ENCODE assay signal across 8 mouse cellular contexts in the genomic region with DNA sequence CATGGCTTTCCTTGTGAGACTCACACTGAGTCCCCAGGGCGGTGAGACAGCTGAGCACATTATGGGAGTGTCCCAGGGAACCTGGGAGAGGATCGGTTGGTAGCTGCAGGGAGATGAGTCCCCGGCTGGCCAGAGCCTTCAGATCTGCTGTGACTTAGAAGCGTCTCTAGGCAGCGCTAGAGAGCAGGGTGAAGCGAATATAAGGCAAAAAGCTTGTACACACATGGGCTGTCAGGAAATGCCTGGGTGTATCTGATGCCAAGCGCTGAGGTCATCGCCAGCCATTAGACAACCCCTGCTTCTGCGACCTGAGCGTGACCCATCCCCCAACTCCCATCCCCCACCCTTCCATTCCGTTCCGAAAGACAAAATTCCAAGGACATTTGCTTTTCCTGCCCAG.
DNase-seq lines count a peak whose midpoint lies in the region; ATAC-seq and TF ChIP-seq lines count a peak whose summit lies in the region.

No protein-coding gene starts in this region.

- 15% methylated on average over 12 of the region's 12 CpGs for WGBS in bone marrow, adult 2 months
- 11% methylated on average over 12 of the region's 12 CpGs for WGBS in lung, embryonic 16.5 days

- intact Hi-C loops in heart, postnatal 14 days (cut with DNase I), result loop anchor here (1.0 to 2.0 kb wide), 3 partner anchors 92 to 203 kb away; no protein-coding TSS in a partner anchor

- ATAC-seq in lung, embryonic 16.5 days (ENCODE audit: low read depth), result peak; percentile 74
- no peak for ATAC-seq in erythroid progenitor cell, adult 5-6 weeks (replicated peaks; ENCODE audit: low FRiP score, poor library complexity, severe bottlenecking)

- H3K4me1 ChIP-seq in ES-E14 (ENCODE audit: control insufficient read depth in 2 of 2, insufficient read depth in 2 of 2, low read length in 2 of 2, poor library complexity in 1 of 2), result peaks cover 0 to 8% of the 10 kb centered on the region in 2 experiments; a peak in 1 of 4 replicates
- no peaks in the 10 kb centered on the region for H3K4me1 ChIP-seq in bone marrow, adult 2 months (ENCODE audit: control insufficient read depth, insufficient read depth, low read length)
- H3K4me1 ChIP-seq in lung, embryonic 16.5 days (replicated peaks; ENCODE audit: control insufficient read depth, insufficient read depth, low read length), result peaks cover 9% of the 10 kb centered on the region

- DNase-seq in ES-E14 (ENCODE audit: low read depth, low spot score), result peak; percentile 68
- DNase-seq in fibroblast of lung, adult 2 months (ENCODE audit: low read depth), result peak; percentile 60
- peak; percentile 69 to 80 for DNase-seq in heart, postnatal 14 days
- DNase-seq in kidney, postnatal 4 days, result peak; percentile 70 to 82
- DNase-seq in retina, embryonic 14.5 days (ENCODE audit: low spot score), result peak; percentile 85

- H3K4me2 ChIP-seq in lung, embryonic 16.5 days (ENCODE audit: low read depth, low read length), result peak overlapping the region; percentile 38

- H3K4me3 ChIP-seq in ES-E14 (ENCODE audit: insufficient read depth in 1 of 2, low read depth in 1 of 2, low read length in 2 of 2, poor library complexity in 1 of 2, severe bottlenecking in 1 of 2), result no peak overlapping the region
- H3K4me3 ChIP-seq in bone marrow, adult 2 months (replicated peaks; ENCODE audit: control insufficient read depth, low read depth, low read length), result no peak overlapping the region
- H3K4me3 ChIP-seq in lung, embryonic 16.5 days (ENCODE audit: low read length), result no peak overlapping the region

- peak; percentile 51 for TF ChIP-seq CTCF in bone marrow, adult 2 months (IDR thresholded peaks at IDR 0.05; ENCODE audit: control insufficient read depth, insufficient read depth, low read length)

- no peaks in the 10 kb centered on the region for H3K9me3 ChIP-seq in ES-E14 (ENCODE audit: control insufficient read depth, insufficient read depth, low read depth, low read length)
- no peaks in the 10 kb centered on the region for H3K9me3 ChIP-seq in lung, embryonic 16.5 days (ENCODE audit: control insufficient read depth, low read length)

- H3K36me3 ChIP-seq in ES-E14 (ENCODE audit: control insufficient read depth, insufficient read depth, low read length, poor library complexity, severe bottlenecking), result no peaks in the 10 kb centered on the region
- H3K36me3 ChIP-seq in lung, embryonic 16.5 days (ENCODE audit: control insufficient read depth, insufficient read depth, low read length), result no peaks in the 10 kb centered on the region

- in situ Hi-C loops in ES-E14 (cut with MboI; ENCODE audit: low sequenced_read_pairs in 2 of 2, unreplicated experiment in 2 of 2), result no loop called here

- H3K27me3 ChIP-seq in lung, embryonic 16.5 days (ENCODE audit: control insufficient read depth, insufficient read depth, low read depth, low read length), result no peaks in the 10 kb centered on the region

- H3K27ac ChIP-seq in ES-E14 (ENCODE audit: insufficient read depth, low read depth, low read length, poor library complexity, severe bottlenecking), result no peak overlapping the region
- no peak overlapping the region for H3K27ac ChIP-seq in bone marrow, adult 2 months (ENCODE audit: control insufficient read depth, insufficient read depth, low read depth, low read length, poor library complexity)
- H3K27ac ChIP-seq in lung, embryonic 16.5 days (ENCODE audit: low read length), result no peak overlapping the region

- no peak for TF ChIP-seq POLR2A in bone marrow, adult 2 months (IDR thresholded peaks at IDR 0.05; ENCODE audit: borderline replicate concordance, control insufficient read depth, low read depth, low read length)

- H3K9ac ChIP-seq in ES-E14 (ENCODE audit: insufficient read depth, low read depth, low read length, poor library complexity, severe bottlenecking), result no peak overlapping the region
- no peak overlapping the region for H3K9ac ChIP-seq in lung, embryonic 16.5 days (ENCODE audit: low read length)

TF ChIP-seq in ES-E14, 5 proteins besides CTCF, POLR2A, EP300 and RAD21:
- TF ChIP-seq HCFC1 (IDR thresholded peaks at IDR 0.05; ENCODE audit: borderline replicate concordance, insufficient read depth, low read length) (no peak), MAFK (IDR thresholded peaks at IDR 0.05; ENCODE audit: insufficient read depth, low read depth, low read length) (no peak), ZNF384 (IDR thresholded peaks at IDR 0.05; ENCODE audit: low read depth, low read length) (no peak), CHD2 (IDR thresholded peaks at IDR 0.05; ENCODE audit: low read depth, low read length) (no peak), ZC3H11A (IDR thresholded peaks at IDR 0.05; ENCODE audit: borderline replicate concordance, low read depth, low read length) (0 out of 2 replicates have a peak, but pooled peaks have one; percentile 39)
